Mouse (Mus musculus): ENCODE measurements around the gene Yars. TPM values are rescaled to one million over a fixed set of nuclear protein-coding genes. Genes with fewer than 3 reads are reported as not detected.

Gene Yars
- 56.3 TPM for polyA plus RNA-seq (2017; shearing (Covaris generic))

DNA sequence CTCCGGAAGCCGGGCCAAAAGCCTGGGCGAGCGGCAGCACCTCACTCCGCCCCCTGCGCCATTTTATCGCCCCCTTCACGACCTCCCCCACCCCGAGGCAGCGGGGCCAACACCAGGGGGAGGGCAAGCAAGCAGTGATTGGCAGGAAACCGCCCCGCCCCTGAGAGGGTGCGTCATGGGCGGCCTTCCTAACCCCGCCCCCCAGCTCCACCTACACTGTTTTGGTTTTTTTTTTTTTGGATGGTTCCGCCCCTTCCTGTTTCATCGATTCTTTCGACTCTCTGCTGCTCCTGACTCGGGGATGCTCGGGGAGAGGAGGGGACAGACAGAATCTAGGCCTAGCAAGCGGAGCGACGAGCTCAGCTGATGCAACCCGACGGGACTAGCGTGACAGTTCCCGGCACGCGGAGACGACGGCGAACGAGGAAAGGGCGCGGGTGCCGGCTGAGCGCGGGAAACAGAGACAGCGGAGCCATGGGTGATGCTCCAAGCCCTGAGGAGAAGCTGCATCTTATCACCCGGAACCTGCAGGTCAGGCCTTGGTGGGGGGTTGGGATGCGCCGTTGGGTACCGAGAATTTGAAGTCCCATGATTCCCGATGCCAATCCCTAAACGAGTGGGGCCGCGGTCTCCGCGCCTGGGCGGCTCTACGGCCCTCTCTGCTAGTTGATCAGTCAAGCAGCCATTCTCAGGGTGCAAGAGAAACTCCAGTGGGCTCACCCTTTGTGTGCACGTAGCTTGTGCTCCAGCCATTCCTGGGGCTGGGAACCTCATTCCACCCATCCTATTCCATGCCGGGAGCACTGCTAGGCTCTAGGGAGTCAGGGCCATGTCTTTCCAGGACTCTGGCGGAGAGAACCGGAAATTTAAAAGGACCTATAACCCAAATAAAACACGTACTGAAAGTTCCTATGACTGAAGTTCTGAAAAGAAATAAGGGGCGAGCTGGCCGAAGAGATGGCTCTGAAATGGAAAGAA is at the start of gene Yars, which contains the start of gene S100pbp:
Gene Yars, plus strand, starts transcription at position 219 of the 978 bp plus-strand sequence.
Gene S100pbp, minus strand, starts transcription at position 186 of the 978 bp plus-strand sequence.

DNA sequence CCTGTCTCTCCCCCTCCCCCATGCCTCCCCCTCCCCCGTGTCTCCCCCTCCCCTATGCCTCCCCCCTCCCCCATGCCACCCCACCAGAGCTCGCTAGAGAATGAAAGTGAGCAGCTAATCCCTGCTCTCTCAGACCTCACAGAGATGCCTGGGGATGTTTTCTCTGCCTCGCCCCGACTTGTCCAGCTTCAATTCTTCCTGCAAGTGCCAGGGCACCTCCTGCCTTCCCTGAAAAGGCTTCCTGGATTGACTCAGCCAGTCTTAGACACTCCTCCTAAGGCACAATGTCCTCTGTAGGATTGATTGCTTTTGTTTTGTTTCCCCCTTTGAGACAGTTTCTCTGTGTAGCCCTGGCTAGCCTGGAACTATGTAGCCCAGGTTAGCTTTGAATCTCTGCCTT is 71.6 kb downstream of the Yars start, which contains the start of gene C77080:
Gene C77080, minus strand, starts transcription at position 209 of the 400 bp plus-strand sequence.

Other genes with a start within 250 kb of the Yars start
- 0.17 TPM for gene Azin2, start 227.3 kb upstream of the Yars start, polyA plus RNA-seq (2017; shearing (Covaris generic))
- 162 TPM for gene Ak2, start 197.8 kb upstream of the Yars start, polyA plus RNA-seq (2017; shearing (Covaris generic))
- 6.3 TPM for gene Rnf19b, start 131.5 kb upstream of the Yars start, polyA plus RNA-seq (2017; shearing (Covaris generic))
- gene Tmem54, start 84.2 kb upstream of the Yars start, polyA plus RNA-seq (2017; shearing (Covaris generic)) = not detected
- gene Hpca, start 67.7 kb upstream of the Yars start, polyA plus RNA-seq (2017; shearing (Covaris generic)) = not detected
- 0.10 TPM for gene Fndc5, start 52.8 kb upstream of the Yars start, polyA plus RNA-seq (2017; shearing (Covaris generic))
- 19.3 TPM for gene S100pbp, start within 50 bp of the Yars start, polyA plus RNA-seq (2017; shearing (Covaris generic))
- 0.26 TPM for gene C77080, start 71.6 kb downstream of the Yars start, polyA plus RNA-seq (2017; shearing (Covaris generic))
- gene Sync, start 97.9 kb downstream of the Yars start, polyA plus RNA-seq (2017; shearing (Covaris generic)) = 0.20 TPM
- 380 TPM for gene Rbbp4, start 145.6 kb downstream of the Yars start, polyA plus RNA-seq (2017; shearing (Covaris generic))
- 86.8 TPM for gene Zbtb8os, start 145.9 kb downstream of the Yars start, polyA plus RNA-seq (2017; shearing (Covaris generic))
- gene Zbtb8a, start 188.4 kb downstream of the Yars start, polyA plus RNA-seq (2017; shearing (Covaris generic)) = 12.3 TPM